Mouse (Mus musculus): ENCODE results near the gene Slc35e3. TPM values are rescaled to one million over a fixed set of nuclear protein-coding genes. Genes with fewer than 3 reads are reported as not detected.

Slc35e3 gene
- polyA plus RNA-seq, 1 experiment from 2014 or later, result 8.5 TPM

DNA sequence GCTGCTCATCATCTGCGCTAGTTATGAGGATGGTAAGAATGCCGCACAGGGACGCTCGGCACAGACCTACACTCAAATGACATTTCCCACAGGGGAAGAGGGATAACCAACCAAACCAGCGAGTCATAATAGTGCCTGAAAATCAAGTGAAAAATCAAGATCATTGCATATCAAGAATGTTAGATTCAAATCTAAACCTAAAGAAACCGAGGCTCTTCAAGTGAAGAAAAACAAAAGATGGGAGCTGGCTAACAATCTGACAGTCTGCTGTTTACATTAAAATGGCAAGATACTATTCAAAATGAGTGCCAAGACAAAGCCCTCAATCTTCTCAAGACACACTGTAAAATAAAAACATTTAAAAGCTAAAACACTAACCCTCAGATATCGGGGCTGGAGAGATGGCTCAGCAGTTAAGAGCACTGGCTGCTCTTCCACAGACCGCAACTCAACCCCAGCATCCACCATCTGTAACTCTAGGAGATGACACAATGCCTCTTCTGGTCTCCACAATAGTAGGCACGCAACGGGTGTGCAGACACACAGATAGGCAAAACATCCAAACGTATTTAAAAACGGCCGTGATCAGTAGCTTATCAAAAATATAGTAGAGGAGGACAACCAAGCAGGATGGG lies 37.7 kb upstream of the Slc35e3 start:
- no peaks in the 10 kb centered on the region for H3K9me3 ChIP-seq (ENCODE audit: control insufficient read depth, low read length)
- H3K36me3 ChIP-seq (ENCODE audit: control insufficient read depth, insufficient read depth, low read length), result peaks cover 13% of the 10 kb centered on the region
- no peaks in the 10 kb centered on the region for H3K4me1 ChIP-seq (ENCODE audit: control insufficient read depth, insufficient read depth, low read length)
- WGBS, result 95% methylated on average over 13 of the region's 13 CpGs
- no peak overlapping the region for H3K9ac ChIP-seq (ENCODE audit: low read depth, low read length)
- no peak overlapping the region for H3K27ac ChIP-seq (ENCODE audit: low read length)
- no peaks in the 10 kb centered on the region for H3K27me3 ChIP-seq (replicated peaks; ENCODE audit: control insufficient read depth, insufficient read depth, low read length)
- H3K4me3 ChIP-seq (ENCODE audit: low read length), result no peak overlapping the region
- ATAC-seq, result no peak
- H3K4me2 ChIP-seq (ENCODE audit: low read depth, low read length), result no peak overlapping the region

DNA sequence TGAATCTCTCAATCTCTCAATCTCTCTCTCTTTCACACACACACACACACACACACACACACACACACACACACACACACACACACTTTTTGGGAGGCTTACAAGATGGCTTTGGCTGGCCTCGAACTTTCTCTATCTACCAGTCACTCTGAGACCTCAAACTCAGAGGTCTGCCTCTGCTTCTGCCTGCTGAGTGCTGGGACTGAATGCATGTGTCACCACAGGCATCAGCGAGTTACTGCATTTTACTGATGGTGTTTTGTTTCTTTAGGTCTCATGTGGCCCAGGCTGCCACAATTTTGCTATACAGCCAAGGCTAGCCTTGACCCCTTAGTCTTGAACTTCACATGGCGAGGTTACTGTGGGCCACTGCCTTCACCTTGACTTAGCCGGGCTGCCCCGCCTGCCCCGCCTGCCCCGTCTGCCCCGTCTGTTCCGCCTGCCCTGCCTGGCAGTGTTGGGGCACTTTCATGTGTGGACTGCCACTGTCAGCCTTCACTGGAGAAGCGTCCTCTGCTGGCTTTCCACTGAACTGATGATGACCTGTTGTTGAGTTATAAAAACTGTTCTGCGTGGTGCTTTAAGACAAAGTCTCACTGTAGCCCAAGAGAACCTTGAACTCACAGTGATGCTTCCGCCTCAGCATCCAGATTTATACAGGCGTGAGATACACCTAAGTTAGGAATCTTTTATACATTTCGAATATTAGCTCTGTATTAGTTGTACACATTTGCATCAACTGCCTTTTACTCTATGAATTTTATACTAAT lies 36.5 kb upstream of the Slc35e3 start:
- Histone ChIP-seq H3K36me3 (ENCODE audit: control insufficient read depth, insufficient read depth, low read length) (peaks cover 20% of the 10 kb centered on the region), H3K4me1 (ENCODE audit: control insufficient read depth, insufficient read depth, low read length) (no peaks in the 10 kb centered on the region), H3K27me3 (replicated peaks; ENCODE audit: control insufficient read depth, insufficient read depth, low read length) (no peaks in the 10 kb centered on the region), H3K4me2 (ENCODE audit: low read depth, low read length) (no peak overlapping the region), H3K4me3 (ENCODE audit: low read length) (no peak overlapping the region), H3K9ac (ENCODE audit: low read depth, low read length) (no peak overlapping the region), H3K9me3 (ENCODE audit: control insufficient read depth, low read length) (no peaks in the 10 kb centered on the region), H3K27ac (ENCODE audit: low read length) (no peak overlapping the region)
- 86% methylated on average over 14 of the region's 14 CpGs for WGBS
- ATAC-seq, result no peak

DNA sequence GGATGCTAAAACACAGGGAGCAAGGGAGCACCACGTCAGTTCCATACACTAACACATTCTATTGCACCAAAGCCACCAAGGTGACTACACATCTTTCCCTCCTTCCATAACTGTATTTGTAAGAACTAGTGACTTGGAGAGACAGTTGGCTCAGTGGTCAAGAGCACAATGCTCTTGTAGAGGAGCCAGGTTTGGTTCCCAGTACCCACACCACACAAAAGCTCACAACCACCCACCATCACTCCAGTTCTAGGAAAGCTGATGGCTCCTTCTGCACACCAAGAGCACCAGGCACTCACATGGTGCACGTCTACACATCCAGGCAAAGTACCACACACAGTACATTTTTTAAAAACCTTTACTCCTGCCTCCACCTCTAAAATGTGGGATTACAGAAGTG lies 35.9 kb upstream of the Slc35e3 start:
- no peaks in the 10 kb centered on the region for H3K9me3 ChIP-seq (ENCODE audit: control insufficient read depth, low read length)
- no peak overlapping the region for H3K4me2 ChIP-seq (ENCODE audit: low read depth, low read length)
- H3K4me1 ChIP-seq (ENCODE audit: control insufficient read depth, insufficient read depth, low read length), result no peaks in the 10 kb centered on the region
- 95% methylated on average over 2 of the region's 2 CpGs for WGBS
- H3K27ac ChIP-seq (ENCODE audit: low read length), result no peak overlapping the region
- H3K9ac ChIP-seq (ENCODE audit: low read depth, low read length), result no peak overlapping the region
- H3K4me3 ChIP-seq (ENCODE audit: low read length), result no peak overlapping the region
- no peak for ATAC-seq
- H3K27me3 ChIP-seq (replicated peaks; ENCODE audit: control insufficient read depth, insufficient read depth, low read length), result no peaks in the 10 kb centered on the region
- peaks cover 20% of the 10 kb centered on the region for H3K36me3 ChIP-seq (ENCODE audit: control insufficient read depth, insufficient read depth, low read length)

DNA sequence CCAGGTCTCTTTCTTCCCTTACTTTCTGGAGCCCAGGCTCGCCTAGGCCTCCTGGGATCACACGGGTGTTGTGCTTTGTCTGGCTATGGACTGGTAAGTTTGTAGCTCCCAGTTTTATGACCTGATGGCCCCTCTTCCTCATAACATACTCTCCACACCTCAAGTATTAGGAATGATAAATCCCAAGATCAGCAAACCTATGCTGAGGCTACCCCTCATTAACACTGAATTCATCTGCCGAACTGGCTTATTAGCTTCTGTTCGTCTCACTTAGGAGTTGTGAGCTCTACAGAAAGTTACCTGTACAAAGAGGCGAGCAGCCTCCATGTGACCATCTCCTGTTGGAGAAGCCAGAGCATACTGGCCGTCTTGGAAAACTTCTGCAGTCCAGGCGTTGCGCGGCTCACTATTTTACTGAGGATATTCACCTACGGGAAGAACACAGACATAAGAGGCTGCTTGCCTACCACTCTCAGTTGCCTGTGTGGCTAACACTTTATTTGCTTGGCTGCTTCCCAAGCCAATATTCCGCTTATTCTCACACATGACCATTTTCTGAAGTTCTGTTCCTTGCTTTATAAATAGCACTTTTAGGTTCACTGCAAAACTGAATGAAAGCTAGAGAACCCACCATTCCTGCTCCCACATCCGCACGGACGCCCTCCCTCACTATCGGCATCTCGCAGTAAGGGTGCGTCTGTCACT lies 35.0 kb upstream of the Slc35e3 start:
- Histone ChIP-seq H3K27me3 (replicated peaks; ENCODE audit: control insufficient read depth, insufficient read depth, low read length) (no peaks in the 10 kb centered on the region), H3K27ac (ENCODE audit: low read length) (no peak overlapping the region), H3K9me3 (ENCODE audit: control insufficient read depth, low read length) (no peaks in the 10 kb centered on the region), H3K4me2 (ENCODE audit: low read depth, low read length) (no peak overlapping the region), H3K9ac (ENCODE audit: low read depth, low read length) (no peak overlapping the region), H3K4me1 (ENCODE audit: control insufficient read depth, insufficient read depth, low read length) (no peaks in the 10 kb centered on the region), H3K4me3 (ENCODE audit: low read length) (no peak overlapping the region), H3K36me3 (ENCODE audit: control insufficient read depth, insufficient read depth, low read length) (peaks cover 19% of the 10 kb centered on the region)
- ATAC-seq, result no peak
- 92% methylated on average over 17 of the region's 17 CpGs for WGBS

DNA sequence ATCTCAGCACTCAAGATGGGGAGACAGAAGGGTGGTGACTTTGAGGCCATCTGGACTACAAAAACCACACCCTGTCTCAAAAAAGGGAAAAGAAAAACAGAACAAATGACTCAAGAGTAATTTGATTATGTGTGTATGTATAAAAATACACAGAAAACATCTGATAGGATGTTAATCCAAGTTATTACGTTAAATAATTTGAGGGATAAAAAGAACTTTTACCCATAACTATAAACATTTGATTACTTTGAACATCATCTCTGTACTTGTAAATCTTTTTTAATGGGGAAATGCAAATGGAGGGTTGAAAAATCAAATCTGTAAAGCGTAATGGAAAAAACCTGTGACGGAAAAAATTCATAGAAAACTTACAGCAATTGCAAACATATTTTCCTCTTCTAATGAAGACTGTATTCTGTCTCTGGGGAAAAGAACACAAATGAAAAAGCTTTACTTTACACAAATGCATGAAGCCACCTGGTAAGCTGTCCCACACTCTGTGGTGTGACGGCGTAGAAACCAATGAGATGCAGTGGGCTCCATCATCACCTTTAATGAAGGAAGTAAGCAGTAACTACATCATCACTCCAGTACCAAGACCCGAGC lies 34.2 kb upstream of the Slc35e3 start:
- no peak overlapping the region for H3K4me2 ChIP-seq (ENCODE audit: low read depth, low read length)
- no peaks in the 10 kb centered on the region for H3K27me3 ChIP-seq (replicated peaks; ENCODE audit: control insufficient read depth, insufficient read depth, low read length)
- no peak overlapping the region for H3K4me3 ChIP-seq (ENCODE audit: low read length)
- 94% methylated on average over 6 of the region's 6 CpGs for WGBS
- peaks cover 22% of the 10 kb centered on the region for H3K36me3 ChIP-seq (ENCODE audit: control insufficient read depth, insufficient read depth, low read length)
- H3K9me3 ChIP-seq (ENCODE audit: control insufficient read depth, low read length), result no peaks in the 10 kb centered on the region
- no peak overlapping the region for H3K27ac ChIP-seq (ENCODE audit: low read length)
- H3K4me1 ChIP-seq (ENCODE audit: control insufficient read depth, insufficient read depth, low read length), result no peaks in the 10 kb centered on the region
- no peak for ATAC-seq
- H3K9ac ChIP-seq (ENCODE audit: low read depth, low read length), result no peak overlapping the region

DNA sequence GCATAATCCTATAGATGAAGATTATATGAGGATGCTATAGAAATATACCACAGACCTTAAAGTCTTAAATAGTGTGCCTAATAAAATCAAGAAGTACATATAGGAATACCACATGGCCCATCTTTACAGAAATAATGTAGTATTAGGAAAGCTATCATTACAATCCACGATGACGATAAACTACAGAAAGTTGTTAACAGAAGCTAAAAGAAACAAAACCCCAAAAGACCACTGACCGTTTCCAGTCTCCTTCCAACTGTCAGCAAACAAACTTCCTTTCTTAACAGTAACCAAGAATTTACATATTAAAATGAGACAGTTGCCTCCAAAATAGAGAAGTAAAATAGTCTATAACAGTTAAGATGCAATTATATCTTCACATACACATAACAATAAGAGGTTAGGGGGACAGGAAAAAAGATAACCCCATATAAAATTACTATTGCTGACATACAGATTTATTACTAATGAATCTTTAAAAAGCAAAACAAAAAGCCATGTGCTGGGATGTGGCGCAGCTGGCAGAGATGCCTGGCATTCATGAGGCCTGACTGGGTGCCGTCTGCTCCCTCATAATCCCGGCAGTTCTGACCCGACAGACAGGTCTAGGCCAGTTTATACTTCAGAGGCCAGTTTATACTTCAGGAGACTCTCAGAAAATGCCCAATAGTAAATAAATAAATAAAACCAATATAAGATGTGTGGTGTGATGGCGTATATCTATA lies 33.6 kb upstream of the Slc35e3 start:
- H3K36me3 ChIP-seq (ENCODE audit: control insufficient read depth, insufficient read depth, low read length), result peaks cover 22% of the 10 kb centered on the region
- no peak overlapping the region for H3K27ac ChIP-seq (ENCODE audit: low read length)
- H3K4me2 ChIP-seq (ENCODE audit: low read depth, low read length), result no peak overlapping the region
- H3K4me1 ChIP-seq (ENCODE audit: control insufficient read depth, insufficient read depth, low read length), result no peaks in the 10 kb centered on the region
- 88% methylated on average over 8 of the region's 8 CpGs for WGBS
- no peak for ATAC-seq
- no peak overlapping the region for H3K9ac ChIP-seq (ENCODE audit: low read depth, low read length)
- no peaks in the 10 kb centered on the region for H3K9me3 ChIP-seq (ENCODE audit: control insufficient read depth, low read length)
- H3K27me3 ChIP-seq (replicated peaks; ENCODE audit: control insufficient read depth, insufficient read depth, low read length), result no peaks in the 10 kb centered on the region
- no peak overlapping the region for H3K4me3 ChIP-seq (ENCODE audit: low read length)

DNA sequence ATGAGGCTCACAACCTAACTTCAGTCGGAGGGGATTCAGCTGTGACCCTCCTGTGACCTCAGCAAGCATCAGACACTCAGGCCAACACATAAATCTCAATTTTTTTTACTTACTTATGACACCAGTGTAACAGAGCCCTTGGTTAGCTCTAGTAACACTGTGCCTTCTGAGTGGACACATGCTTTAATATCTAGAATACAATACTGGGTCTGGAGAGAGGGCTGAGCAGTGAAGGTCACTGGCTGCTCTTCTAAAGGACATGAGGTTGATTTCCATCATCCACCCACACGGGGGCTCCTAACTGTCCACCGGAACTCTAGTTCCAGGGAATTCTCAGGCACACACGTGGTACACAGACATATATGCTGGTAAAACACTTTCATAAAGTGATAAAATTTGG lies 32.8 kb upstream of the Slc35e3 start:
- ATAC-seq, result no peak
- Histone ChIP-seq H3K9me3 (ENCODE audit: control insufficient read depth, low read length) (no peaks in the 10 kb centered on the region), H3K27ac (ENCODE audit: low read length) (no peak overlapping the region), H3K4me3 (ENCODE audit: low read length) (no peak overlapping the region), H3K9ac (ENCODE audit: low read depth, low read length) (no peak overlapping the region), H3K27me3 (replicated peaks; ENCODE audit: control insufficient read depth, insufficient read depth, low read length) (no peaks in the 10 kb centered on the region), H3K4me2 (ENCODE audit: low read depth, low read length) (no peak overlapping the region), H3K36me3 (ENCODE audit: control insufficient read depth, insufficient read depth, low read length) (peaks cover 29% of the 10 kb centered on the region), H3K4me1 (ENCODE audit: control insufficient read depth, insufficient read depth, low read length) (no peaks in the 10 kb centered on the region)
- 91% methylated on average over 4 of the region's 4 CpGs for WGBS

DNA sequence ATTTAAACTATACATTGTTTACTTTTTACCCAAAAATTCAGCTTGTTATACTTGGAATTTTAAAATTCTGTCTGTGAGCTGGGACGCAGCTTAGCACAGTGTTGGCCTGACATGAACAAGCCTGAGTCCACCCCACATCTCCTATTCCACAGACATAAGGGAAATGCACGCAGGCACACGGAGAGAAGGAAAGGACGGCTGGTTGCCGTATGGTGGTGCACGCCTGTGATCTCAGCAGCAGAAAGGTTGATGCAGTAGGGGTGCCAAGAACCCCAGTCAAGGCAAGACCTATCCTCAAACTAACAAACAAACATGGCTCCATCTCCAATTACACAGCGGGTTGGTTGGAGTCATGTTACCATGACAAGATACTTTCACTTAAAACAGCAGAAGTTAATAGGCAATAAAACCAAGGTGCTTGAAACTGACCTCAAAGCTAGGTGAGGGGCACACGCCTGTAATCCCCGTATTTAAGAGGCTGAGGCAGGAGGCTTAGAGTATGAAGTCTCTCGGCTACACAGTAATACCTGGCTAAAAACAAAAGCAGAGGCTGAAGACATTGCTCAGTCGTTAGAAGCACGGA lies 32.3 kb upstream of the Slc35e3 start:
- ATAC-seq, result no peak
- Histone ChIP-seq H3K4me3 (ENCODE audit: low read length) (no peak overlapping the region), H3K27ac (ENCODE audit: low read length) (no peak overlapping the region), H3K27me3 (replicated peaks; ENCODE audit: control insufficient read depth, insufficient read depth, low read length) (no peaks in the 10 kb centered on the region), H3K9ac (ENCODE audit: low read depth, low read length) (no peak overlapping the region), H3K36me3 (ENCODE audit: control insufficient read depth, insufficient read depth, low read length) (peaks cover 29% of the 10 kb centered on the region), H3K9me3 (ENCODE audit: control insufficient read depth, low read length) (no peaks in the 10 kb centered on the region), H3K4me1 (ENCODE audit: control insufficient read depth, insufficient read depth, low read length) (no peaks in the 10 kb centered on the region), H3K4me2 (ENCODE audit: low read depth, low read length) (no peak overlapping the region)
- WGBS, result 93% methylated on average over 12 of the region's 12 CpGs

All from intestine, embryonic 16.5 days (tissue).